Mouse (Mus musculus) urinary bladder, postnatal 10 days (tissue): ENCODE measurements around the gene Pfn4.
"Not testable (repeated sequence)": the region's sequence is repeated elsewhere in the genome, so short reads cannot be mapped to it uniquely, and the experiment has no call there.

ENCODE experiments used
- DNase-seq: peaks from one replicate; pipeline ENCODE4 v3.0.0; 2022; ENCODE audit warnings: low spot score

Gene Pfn4

DNA sequence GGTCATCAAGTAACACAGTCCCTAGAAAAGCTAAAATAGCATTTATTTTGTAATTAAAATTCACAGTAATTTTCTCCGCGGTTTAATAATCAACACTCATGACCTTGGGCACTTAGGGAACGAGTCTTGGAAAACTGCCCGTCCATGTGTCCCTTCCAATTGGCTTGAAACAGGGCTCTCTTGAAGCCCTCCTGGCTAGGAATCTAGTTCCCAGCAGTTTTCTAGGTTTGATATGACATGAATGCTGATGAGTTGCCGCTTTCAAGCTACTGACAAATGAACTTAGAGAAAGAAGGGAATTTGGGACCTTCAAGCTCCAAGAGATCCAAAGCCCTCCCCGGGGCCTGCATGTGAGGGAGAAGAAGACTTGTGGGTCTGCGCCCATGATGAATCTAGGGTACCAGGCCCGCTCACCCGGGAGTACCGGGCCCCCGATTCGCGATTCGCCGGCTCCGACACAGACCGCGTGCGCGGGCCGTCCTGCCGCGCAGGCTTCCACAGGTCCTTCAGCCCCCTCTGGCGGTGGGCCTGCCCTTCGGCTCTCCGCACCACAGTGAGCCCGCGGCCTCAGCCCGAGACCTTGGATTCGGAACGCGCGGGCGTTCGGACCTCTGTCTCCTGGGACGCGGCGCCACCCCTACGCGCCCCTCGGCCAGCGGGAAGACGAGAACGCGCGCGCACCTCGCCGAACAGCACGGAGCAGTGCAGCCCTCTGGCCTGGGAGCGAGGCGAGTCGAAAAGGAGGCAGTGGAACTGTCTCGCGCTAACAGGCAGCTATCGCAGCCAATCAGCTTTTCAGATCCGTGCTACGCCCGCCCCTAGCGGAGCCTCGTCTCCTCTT, at the start of gene Pfn4, which contains the start of gene Fam228b:
TSS of gene Pfn4 (plus strand) at position 531 of the 841 bp plus-strand sequence.
TSS of gene Fam228b (minus strand) at position 776 of the 841 bp plus-strand sequence.
- DNase-seq: peak; percentile 88

DNA sequence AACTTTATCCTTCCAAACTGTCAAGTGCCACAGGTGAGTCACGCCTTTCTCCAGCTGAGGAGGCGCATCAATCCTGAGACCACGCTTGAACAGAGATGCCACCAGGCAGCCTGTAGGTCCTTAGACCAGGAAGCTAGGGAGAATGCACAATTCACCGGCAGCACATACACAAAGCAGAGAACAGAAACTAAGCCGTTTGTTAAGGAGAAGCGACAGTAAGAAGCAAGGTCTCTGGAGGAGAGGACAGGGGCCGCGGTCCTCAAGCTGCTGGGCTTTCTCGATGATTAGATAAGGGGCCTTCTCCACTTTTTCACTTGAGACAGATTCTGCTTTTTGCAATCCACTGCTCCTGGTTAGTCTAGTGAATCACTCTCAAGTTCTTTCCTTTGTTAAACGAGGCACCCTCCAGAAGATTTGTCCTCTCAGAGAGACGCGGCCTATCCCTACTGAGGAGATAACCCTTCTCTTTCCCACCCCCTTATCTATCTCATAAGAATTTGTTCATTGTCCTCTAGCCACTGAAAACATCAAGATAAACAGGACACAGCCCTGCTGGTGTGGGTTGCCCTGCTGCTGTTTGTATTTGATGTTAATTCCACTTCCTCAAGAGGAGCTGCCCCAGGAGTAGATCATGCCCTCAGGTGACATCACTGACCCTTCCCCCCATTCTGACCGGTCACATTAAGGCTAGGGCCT, 49.6 kb upstream of the Pfn4 start:
- DNase-seq: no peak

- DNase-seq: no peak
Measured at GRCm38 (mm10) chr12:4719762-4720754, 48.8 kb upstream of the Pfn4 start.

DNA sequence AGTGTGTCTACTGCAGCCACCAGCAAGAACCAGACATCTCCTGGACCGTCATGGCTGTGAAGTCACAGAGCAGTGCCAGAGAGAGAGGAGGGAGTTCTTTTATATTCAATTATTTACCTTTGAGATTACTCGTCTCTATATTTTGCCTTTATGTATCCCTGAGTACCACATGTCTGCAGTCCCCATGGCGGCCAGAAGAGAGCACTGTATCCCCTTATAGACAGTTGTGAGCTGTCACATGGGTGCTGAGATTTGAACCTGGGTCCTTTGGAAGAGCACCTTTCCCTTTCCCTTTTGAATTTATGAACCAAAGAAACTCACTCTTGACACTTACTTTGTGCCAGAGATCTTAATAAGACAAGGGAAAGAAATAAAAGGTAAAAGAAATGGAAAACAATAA, 39.7 kb upstream of the Pfn4 start:
- DNase-seq: no peak

GRCm38 (mm10) chr12:4731629-4732028, 37.2 kb upstream of the Pfn4 start:
- no peak for DNase-seq

- DNase-seq: no peak
Measured at GRCm38 (mm10) chr12:4732332-4732731, 36.5 kb upstream of the Pfn4 start.

DNA sequence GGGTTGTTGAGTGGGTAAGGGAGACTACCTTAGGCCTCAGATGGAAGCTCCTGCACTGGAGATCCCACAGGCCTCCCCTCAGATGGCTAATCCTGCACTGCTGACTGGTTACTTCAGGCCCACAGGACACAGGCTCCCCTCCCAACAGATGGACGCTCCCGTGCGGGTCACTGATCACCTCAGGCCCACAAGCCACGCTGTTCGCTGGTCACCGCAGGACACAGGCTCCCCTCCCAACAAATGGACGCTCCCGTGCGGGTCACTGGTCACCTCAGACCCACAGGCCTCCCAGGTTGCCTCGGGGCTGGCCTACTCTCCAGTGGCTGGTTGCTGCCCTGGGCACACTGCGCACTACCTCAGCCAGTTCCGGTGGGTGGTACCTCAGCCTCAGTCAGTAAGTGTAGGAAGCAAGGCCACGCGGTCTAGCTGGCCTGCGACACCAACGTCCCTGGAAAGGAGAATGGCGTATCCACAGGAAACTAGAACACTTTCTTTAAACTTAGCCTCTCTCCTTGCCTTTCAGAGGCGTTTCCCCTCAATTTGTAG, 30.7 kb upstream of the Pfn4 start, which contains the start of gene Fam228a:
TSS of gene Fam228a (minus strand) at position 400 of the 546 bp plus-strand sequence.
- no peak for DNase-seq

GRCm38 (mm10) chr12:4740823-4741222, 28.0 kb upstream of the Pfn4 start:
- DNase-seq: no peak

- no peak for DNase-seq
Measured at GRCm38 (mm10) chr12:4742183-4742582, 26.6 kb upstream of the Pfn4 start.

DNA sequence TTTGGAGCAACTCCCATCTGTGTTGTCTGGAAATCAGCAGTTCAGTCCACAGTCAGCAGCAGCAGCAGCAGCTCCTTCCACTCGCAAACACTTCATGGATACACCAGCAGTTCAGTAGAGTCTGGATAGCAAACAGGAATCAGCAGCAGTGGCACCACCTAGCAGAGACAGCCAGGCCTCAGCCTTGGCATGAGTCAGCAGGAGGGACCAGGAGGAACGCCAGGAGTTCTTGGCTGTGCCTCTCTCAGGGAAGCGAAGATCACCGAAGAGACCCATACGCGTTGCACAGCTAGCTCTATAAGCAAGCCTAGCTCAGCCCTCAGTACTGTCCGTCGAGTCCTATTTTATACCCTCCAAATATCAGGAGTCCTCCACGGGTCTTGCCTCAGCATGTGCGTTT, 24.3 kb upstream of the Pfn4 start:
- no peak for DNase-seq

- not testable (repeated sequence) for DNase-seq
Measured at GRCm38 (mm10) chr12:4754451-4754850, 14.4 kb upstream of the Pfn4 start.

DNA sequence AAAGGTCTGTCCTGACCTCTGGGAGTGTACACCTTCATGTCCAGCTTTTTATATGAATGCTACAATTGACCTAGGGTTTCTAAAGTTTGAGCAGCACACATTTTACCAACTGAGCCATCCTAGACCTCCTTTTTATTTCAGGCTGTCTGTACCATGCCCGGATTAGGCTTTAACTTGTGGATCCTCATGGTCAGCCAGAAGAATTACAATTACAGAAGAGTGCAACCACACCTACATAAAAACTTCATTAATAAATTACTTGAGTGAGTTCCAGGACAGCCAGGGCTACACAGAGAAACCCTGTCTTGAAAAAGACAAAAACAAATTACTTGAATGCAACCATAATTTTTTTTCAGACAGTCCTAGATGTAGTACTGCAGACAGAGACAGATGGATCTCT, 11.8 kb upstream of the Pfn4 start:
- no peak for DNase-seq

GRCm38 (mm10) chr12:4769333-4769723, 506 bp downstream of the Pfn4 start:
- no peak for DNase-seq

DNA sequence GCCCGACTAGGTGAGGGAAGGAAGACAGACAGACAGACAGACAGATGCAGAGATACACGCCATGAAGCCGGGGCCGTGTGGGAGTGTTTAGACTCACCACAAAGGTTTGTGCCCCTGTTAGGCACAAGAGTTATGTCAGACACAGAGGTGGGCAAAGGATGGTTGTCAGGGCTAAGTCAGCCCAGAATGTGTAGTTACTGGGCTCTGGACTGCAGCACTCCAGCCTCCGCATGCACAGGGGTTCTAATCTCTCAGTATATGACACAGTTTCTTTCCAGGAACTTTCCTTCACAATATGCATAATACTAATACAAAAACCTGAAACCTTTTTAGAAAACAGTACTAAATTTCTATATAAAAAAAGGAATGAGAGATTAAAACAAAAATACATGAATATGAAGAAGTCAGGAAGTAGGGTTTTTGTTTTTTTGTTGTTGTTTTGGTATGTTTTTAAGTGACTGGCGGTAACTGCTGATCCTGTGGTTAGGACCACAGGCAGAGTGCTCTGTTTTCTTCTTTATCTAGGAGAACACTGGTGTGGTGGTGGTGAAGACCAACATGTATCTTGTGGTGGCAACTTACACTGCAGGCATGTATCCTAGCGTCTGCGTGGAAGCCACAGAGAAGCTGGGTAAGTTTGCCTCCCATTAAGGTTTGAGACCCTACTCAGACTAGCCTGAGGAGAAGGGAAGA, 6.2 kb downstream of the Pfn4 start:
- no peak for DNase-seq

DNA sequence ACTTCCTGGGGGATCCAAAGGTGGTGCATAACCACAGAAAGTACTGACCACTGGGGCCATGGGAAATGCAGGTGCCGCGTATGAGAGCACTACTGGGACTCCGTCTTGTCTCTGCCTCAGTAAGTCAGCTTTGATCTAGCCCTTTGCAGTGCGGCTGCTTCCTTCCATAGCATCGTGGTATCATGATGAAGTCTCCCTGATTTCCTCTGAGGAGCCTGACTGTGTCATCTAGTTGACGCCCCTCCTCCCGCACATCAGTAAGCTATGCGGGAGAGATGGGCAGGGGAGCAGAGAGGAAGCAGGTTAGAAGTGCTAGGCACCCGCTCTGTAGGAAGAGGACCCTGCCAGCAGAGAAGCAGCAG, 6.7 kb downstream of the Pfn4 start:
- no peak for DNase-seq

GRCm38 (mm10) chr12:4777734-4778133, 8.9 kb downstream of the Pfn4 start:
- DNase-seq: no peak

- DNase-seq: no peak
Measured at GRCm38 (mm10) chr12:4780245-4780644, 11.4 kb downstream of the Pfn4 start.

DNA sequence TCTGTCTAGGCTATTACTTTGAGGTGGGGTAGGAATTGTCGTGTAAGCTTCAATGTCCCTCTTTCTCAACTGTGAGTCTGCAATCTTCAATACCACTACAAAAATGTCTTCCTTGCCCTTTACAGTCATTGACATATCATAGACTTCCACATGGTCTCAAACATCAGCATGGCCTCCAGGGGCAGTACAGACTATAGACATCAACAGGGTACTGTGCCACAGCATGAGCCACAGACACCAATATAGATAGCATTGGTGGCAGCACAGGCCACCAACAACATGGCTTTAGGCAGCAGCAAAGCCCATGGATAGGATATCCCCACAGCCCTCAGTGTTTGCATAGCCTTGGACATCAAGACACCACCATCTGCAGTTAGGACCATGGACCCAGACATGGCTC, 12.4 kb downstream of the Pfn4 start:
- DNase-seq: no peak

DNA sequence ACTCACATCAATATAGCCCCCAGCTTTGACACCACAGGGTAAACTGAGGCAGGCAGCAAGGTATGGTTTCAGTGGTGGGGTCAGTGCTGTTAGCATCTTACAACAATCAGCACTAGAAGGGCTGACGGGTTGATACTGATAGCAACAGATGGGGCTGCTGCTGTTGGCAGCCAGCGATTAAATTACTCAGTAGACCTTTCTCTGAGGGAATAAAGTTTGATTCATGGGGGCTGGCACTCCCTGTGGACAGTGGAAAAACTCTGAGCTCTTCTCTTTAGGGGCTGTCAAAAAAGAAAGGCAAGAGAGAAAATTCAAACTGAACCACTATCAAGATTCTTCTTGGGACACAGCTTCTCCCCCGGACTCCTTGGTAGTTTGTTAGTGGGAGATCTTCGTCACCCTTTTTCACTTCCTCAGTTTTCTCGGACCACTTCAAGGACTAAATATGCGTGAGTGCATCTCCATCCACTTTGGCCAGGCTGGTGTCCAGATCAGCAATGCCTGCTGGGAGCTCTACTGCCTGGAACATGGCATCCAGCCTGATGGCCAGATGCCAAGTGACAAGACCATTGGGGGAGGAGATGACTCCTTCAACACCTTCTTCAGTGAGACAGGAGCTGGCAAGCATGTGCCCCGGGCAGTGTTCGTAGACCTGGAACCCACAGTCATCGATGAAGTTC, 13.0 kb downstream of the Pfn4 start:
- not testable (repeated sequence) for DNase-seq

DNA sequence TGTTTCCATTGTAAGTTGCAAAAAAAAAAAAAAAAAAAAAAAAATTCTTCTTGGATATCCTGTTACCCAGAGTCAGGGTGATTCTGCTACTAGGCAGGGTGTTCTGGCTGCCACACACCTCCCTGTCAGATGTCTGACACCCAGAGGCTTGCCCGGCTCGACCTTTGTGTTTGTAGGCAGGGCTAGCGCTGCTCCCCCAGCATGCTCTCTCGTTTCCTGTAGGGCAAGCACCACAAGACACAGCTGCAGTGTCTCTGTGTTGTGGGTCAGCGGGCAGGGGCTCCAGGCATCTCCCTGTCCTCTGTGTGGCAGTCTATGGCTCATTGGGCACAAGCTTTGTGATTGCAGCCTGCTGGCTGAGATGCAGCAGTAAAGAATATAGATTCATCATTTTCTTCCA, 14.8 kb downstream of the Pfn4 start:
- DNase-seq: no peak

DNA sequence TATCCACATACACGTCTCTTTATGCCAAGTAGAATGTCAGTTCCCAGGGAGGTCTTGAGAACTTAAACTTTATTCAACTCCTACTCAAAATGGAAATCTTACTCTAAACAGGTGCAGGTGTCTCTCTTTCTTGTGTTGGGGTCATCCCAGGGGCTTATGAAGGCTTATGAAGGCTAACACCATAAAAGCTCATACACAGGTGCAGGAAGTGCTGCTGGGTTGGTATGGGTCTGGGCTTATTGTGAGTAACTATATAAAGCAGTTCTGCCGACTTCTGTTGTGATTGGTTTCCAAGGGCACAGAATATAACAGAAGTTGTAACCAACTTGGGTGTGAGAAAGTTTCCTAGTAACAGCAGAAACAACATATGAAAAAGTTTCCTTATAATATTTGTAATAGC, 15.6 kb downstream of the Pfn4 start:
- DNase-seq: no peak
